Mouse (Mus musculus) kidney, adult 2 months (tissue): ENCODE results near the gene Abi3bp.

ENCODE experiments used
- CTCF ChIP-seq: fragments of 200-500 bp; conservative IDR thresholded peaks from 2 replicates; pipeline ENCODE4 v1.5.1; 2011; ENCODE audit warnings: low read depth, mild to moderate bottlenecking, control low read depth, low read length, moderate library complexity, mixed read lengths; ENCODE audit not compliant: insufficient read depth, insufficient read length
- POLR2A ChIP-seq: fragments of 200-500 bp; IDR thresholded peaks from one replicate; pipeline ENCODE4 v1.6.1; 2011; ENCODE audit warnings: low read depth, low read length, control low read depth

DNA sequence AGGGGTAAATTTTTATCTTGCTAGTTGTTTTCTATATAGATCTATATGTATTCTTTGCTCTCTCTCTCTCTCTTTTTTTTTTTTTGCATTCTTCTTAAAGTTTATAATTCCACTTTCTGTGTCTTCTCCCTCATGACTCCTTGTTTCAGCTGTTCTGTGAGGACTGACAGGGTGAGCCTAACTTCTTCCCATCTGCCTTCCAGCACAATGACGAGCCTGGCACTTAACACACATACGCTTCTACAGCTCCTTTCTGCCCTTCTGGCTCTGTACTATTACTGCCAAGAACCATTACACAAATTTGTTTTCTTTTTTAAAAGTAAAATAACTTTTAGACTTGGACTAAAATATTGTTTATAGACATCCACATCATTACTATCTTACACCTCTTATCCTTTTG lies 195.7 kb downstream of the Abi3bp start:
- no peak for TF ChIP-seq CTCF
- no peak for TF ChIP-seq POLR2A
